Mouse (Mus musculus) embryonic facial prominence, embryonic 13.5 days (tissue): ENCODE measurements at regions not wholly inside any gene's neighbourhood (a gene's known extent, or its start where the extent isn't known, plus 50 kb on each side); places are given as distances from the start of the nearest gene placed in this dataset.

ENCODE experiments used
- ATAC-seq: fragments of 200-750 bp; cut with Nextera tagmentation; 2 replicates; pipeline ENCODE4 v1.8.0; 2017; ENCODE audit warnings: low read depth; ENCODE audit not compliant: insufficient number of reproducible peaks, insufficient read depth, low FRiP score, low TSS enrichment
- H3K27ac ChIP-seq: fragments of 300-500 bp; sonication (generic); 2 replicates; pipeline ENCODE4 v1.5.1; 2015; ENCODE audit warnings: moderate library complexity, mild to moderate bottlenecking, inconsistent platforms
- H3K27me3 ChIP-seq: fragments of 300-500 bp; sonication (generic); 2 replicates; pipeline ENCODE4 v1.6.1; 2015; ENCODE audit warnings: mild to moderate bottlenecking, inconsistent platforms
- H3K36me3 ChIP-seq: fragments of 300-500 bp; sonication (generic); 2 replicates; pipeline ENCODE4 v1.6.1; 2015; ENCODE audit warnings: mild to moderate bottlenecking, inconsistent platforms
- H3K4me1 ChIP-seq: fragments of 300-500 bp; sonication (generic); 2 replicates; pipeline ENCODE4 v1.6.1; 2015; ENCODE audit warnings: inconsistent platforms
- H3K4me2 ChIP-seq: fragments of 300-500 bp; sonication (generic); 2 replicates; pipeline ENCODE4 v1.6.1; 2015; ENCODE audit warnings: moderate library complexity, mild to moderate bottlenecking, inconsistent platforms
- H3K4me3 ChIP-seq: fragments of 300-500 bp; sonication (generic); 2 replicates; pipeline ENCODE4 v1.5.1; 2015; ENCODE audit warnings: mild to moderate bottlenecking, inconsistent platforms
- H3K9ac ChIP-seq: fragments of 300-500 bp; sonication (generic); 2 replicates; pipeline ENCODE4 v1.6.1; 2015; ENCODE audit warnings: mild to moderate bottlenecking, inconsistent platforms
- H3K9me3 ChIP-seq: fragments of 300-500 bp; sonication (generic); 2 replicates; pipeline ENCODE4 v1.6.1; 2016; ENCODE audit warnings: inconsistent platforms
- WGBS: fragments of 180-500 bp; shearing (Covaris S2); methylation state at CpG from one replicate; pipeline ENCODE4 v1.1.7; 2015; ENCODE audit warnings: mixed read lengths; 5-methylcytosine and 5-hydroxymethylcytosine counted together

DNA sequence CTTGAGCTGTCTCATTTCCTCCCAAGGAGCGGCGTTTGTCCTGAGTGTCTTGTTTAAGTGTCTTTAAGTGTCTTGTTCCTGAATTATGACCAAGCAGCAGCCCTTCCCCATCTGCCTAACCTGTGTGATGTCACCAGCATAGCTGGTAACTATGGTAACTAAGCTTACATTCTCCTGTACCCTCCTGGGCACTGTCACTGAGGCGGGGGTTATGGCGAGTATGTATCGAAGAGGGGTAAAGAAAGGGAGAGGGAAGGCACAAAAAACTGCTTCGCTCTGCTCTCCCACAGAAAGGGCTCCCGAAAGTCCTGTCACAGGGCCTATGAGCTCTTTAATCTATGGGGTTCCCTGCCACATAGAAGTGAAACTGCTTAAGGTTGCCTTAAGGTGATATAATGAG is 89.6 kb downstream of the Ppp4r2 start:
- Histone ChIP-seq H3K9me3 (no peaks in the 10 kb centered on the region), H3K27me3 (no peaks in the 10 kb centered on the region), H3K4me1 (0 out of 2 replicates have a peak, but pooled peaks cover 3% of the 10 kb centered on the region), H3K36me3 (no peaks in the 10 kb centered on the region), H3K4me3 (no peak overlapping the region), H3K9ac (no peak overlapping the region), H3K4me2 (no peak overlapping the region), H3K27ac (no peak overlapping the region)
- WGBS: 73% methylated on average over 7 of the region's 7 CpGs
- no peak for ATAC-seq

DNA sequence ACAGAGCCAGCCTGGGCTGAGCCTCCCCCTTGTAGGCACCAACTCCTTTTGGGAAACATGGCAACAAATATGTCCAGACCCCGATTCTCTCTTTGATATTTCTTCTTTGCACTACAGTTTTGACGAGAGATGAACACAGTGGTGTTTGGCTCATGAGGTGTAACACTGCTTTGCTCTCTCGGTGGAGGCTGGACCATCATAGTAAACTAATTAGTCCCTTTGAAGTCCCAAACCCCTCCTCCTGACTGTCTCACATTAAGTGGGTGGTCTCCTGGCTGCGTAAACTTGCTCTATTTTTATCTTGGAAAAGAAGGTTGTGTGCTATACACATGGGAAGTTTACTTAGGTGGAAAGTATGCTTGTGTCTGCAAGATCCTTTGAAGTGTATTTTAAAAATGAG is 90.3 kb downstream of the Ppp4r2 start:
- 52% methylated on average over 4 of the region's 4 CpGs for WGBS

DNA sequence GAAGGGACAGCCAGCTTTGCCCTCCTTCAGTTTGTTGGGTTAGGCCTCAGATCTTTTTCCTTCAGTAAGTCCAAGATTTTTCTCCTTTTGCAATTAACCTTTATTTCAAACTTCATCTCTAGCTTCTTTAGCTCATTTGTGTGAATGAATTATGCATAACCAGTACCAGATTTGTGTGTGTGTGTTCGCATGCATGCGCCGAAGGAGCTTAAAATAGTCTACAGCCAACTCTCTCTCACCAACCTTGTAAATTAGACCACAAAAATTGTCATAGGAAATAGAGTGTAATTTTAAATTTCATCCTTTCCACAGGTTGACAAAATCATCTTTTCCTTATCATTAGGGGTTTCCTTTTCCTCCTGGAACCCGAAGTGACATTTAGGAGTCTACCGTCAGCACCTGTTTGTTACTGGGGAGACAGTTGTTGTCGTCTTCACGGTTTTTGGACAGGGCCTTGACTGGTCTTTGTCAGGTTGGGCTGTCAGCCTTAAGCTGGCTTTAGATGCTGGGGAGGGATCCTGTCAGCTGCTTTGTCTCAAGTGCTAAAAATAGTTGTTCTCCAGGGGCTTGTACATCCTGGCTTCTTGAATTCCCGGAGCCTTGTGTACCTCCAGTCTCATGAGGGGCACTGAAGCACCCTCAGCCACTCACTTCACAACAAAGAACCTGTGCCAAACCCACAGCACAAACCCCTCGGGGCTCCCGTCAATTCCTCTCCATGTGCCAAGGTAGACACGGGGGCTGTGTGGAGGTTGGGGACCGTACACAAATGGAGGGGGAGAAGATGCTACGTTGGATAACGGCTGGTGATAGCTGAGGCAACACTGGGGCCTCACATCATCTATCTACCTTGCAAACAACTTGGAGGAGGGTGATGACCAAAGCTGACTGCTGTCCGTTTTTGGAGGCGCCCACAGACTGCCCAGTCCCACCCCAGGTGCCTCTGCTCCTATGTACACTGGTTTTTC is 95.7 kb downstream of the Ppp4r2 start:
- Histone ChIP-seq H3K9me3 (no peaks in the 10 kb centered on the region), H3K4me2 (no peak overlapping the region; the same call in 1 of the 2 replicates), H3K4me1 (peaks cover 25% of the 10 kb centered on the region), H3K4me3 (no peak overlapping the region), H3K9ac (no peak overlapping the region), H3K36me3 (no peaks in the 10 kb centered on the region), H3K27ac (peak overlapping the region; percentile 34; the same call in 1 of the 2 replicates), H3K27me3 (0 out of 2 replicates have a peak, but pooled peaks cover 4% of the 10 kb centered on the region)
- ATAC-seq: no peak
- WGBS: 62% methylated on average over 16 of the region's 16 CpGs

More for the DNA sequence above, 90.3 kb downstream of the Ppp4r2 start:
- no peak overlapping the region for H3K4me2 ChIP-seq
- no peak overlapping the region for H3K9ac ChIP-seq
- no peaks in the 10 kb centered on the region for H3K9me3 ChIP-seq
- no peak for ATAC-seq
- no peaks in the 10 kb centered on the region for H3K36me3 ChIP-seq
- no peaks in the 10 kb centered on the region for H3K27me3 ChIP-seq
- H3K27ac ChIP-seq: no peak overlapping the region
- peaks cover 5% of the 10 kb centered on the region; the same call in 1 of the 2 replicates for H3K4me1 ChIP-seq
- no peak overlapping the region for H3K4me3 ChIP-seq

DNA sequence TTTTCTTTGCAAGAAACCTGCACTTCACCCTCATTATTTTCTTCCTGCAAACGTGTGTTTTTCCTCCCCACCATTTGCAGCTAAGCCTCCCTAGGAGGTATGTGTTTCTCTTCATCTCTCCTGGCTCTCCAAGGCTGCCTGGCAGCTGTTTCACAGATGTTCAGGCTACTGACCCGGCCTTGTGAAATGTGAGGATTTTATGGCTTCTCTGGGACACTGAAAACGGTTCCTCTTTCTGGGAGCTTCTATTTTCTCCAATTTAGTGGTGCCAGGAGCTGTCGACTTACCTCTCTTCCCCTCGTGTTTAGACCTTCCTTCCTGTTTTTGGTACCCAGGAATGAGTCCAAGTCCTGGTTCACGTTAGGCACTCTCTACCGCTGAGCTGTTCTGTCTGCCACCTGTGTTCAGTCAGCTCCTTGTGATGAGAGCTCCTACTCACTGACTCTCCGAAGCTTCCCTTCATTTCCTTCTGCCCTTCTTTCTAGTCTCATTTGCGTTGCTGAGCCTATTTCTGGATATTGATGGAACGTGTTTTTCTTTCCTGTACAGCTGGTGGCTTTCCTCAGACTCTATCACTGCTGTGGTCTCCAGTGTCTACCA is 96.4 kb downstream of the Ppp4r2 start:
- no peak overlapping the region for H3K9ac ChIP-seq
- peak overlapping the region; percentile 10; the same call in 1 of the 2 replicates for H3K4me2 ChIP-seq
- no peak for ATAC-seq
- H3K4me3 ChIP-seq: no peak overlapping the region
- H3K4me1 ChIP-seq: peaks cover 25% of the 10 kb centered on the region
- 0 out of 2 replicates have a peak, but pooled peaks cover 4% of the 10 kb centered on the region for H3K27me3 ChIP-seq
- H3K27ac ChIP-seq: peak overlapping the region; percentile 34; the same call in 1 of the 2 replicates
- H3K9me3 ChIP-seq: no peaks in the 10 kb centered on the region
- 26% methylated on average over 10 of the region's 10 CpGs for WGBS
- no peaks in the 10 kb centered on the region for H3K36me3 ChIP-seq

DNA sequence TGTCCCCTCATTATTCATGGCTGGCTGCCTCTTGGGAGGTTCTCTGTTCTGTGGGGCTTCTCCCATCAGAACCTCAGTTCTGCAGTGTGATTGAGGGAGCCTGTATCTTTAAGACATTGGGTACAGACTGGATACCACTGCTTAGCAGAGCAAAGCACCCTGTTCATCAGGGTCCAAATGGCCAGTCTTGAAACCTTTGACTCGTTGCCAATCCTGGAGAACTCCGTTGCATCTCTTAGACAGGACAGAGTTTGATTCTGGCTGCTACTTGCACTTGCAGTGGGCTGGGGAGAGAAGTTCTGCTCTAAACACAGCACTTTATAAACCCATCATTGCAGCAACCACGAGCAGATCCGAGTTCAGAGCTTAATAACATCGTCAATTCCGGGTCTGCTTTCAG is 97.3 kb downstream of the Ppp4r2 start:
- H3K27me3 ChIP-seq: 0 out of 2 replicates have a peak, but pooled peaks cover 4% of the 10 kb centered on the region
- no peaks in the 10 kb centered on the region for H3K9me3 ChIP-seq
- no peak overlapping the region for H3K27ac ChIP-seq
- WGBS: 85% methylated on average over 6 of the region's 6 CpGs
- H3K4me1 ChIP-seq: peaks cover 25% of the 10 kb centered on the region
- H3K4me2 ChIP-seq: no peak overlapping the region; the same call in 1 of the 2 replicates
- no peak overlapping the region for H3K4me3 ChIP-seq
- H3K36me3 ChIP-seq: no peaks in the 10 kb centered on the region
- H3K9ac ChIP-seq: no peak overlapping the region
- no peak for ATAC-seq

DNA sequence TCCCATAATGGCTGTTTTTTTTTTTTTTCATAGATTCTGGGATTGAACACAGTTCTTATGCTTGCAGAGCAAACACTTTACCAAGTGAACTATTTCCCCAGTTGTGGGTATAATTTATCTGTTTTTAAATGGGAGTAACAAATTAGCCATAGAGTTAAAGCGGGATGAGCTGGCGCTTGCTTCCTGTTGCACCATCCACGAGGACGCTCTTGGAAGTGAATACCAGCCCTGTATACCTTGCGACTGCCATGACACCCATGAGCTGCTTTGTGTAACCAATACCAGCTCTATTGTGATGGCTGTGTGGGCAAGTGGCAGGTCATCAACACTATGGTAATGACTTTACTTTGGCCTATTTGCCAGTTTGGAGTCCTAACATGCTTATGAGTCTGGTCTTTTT is 101.0 kb downstream of the Ppp4r2 start:
- Histone ChIP-seq H3K4me2 (no peak overlapping the region), H3K36me3 (no peaks in the 10 kb centered on the region), H3K27ac (no peak overlapping the region), H3K4me3 (no peak overlapping the region), H3K9me3 (no peaks in the 10 kb centered on the region), H3K27me3 (0 out of 2 replicates have a peak, but pooled peaks cover 1% of the 10 kb centered on the region), H3K4me1 (peaks cover 30% of the 10 kb centered on the region), H3K9ac (no peak overlapping the region)
- WGBS: 91% methylated on average over 5 of the region's 5 CpGs
- ATAC-seq: no peak

DNA sequence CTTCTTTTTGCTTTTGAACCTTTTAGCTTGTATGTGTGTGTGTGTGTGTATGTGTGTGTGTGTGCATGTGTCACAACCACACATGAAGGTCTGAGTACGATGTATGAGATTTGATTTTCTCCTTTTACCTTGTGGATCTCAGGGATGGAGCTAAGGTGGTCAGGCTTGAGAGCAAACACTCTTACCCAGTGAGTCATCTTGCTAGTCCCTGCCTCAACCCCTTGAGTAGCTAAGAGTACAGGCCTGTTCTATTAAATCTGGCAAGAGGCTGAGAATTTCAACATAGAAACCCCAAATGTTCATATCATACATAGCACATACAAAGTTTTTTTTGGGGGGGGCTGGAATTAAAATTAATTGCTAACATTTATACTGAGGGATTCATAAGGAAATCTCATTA is 104.4 kb downstream of the Ppp4r2 start:
- no peaks in the 10 kb centered on the region for H3K9me3 ChIP-seq
- WGBS: 87% methylated on average over 1 of the region's 1 CpGs
- no peak overlapping the region for H3K4me2 ChIP-seq
- peaks cover 18% of the 10 kb centered on the region for H3K4me1 ChIP-seq
- no peak overlapping the region for H3K4me3 ChIP-seq
- no peak overlapping the region for H3K9ac ChIP-seq
- ATAC-seq: no peak
- no peak overlapping the region for H3K27ac ChIP-seq
- no peaks in the 10 kb centered on the region for H3K27me3 ChIP-seq
- no peaks in the 10 kb centered on the region for H3K36me3 ChIP-seq

DNA sequence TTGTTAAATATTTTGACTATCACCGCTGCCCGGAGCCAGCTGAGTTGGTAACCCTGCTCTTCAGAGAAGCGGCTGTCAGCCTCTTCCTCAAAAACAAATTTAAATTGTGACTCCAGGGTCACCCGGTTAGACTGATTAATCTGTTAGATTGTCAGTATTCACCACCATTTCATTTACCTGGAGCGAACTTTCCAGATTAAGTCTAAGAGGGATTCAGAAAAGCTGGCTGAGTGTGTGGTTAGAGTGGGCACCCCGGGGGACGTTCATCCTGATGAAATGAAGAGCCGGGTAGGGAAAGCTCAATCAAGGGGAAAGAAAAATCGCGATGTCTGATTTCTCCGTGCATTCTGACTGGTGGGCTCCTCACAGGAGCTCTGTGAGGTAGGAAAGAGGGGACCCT is 105.0 kb downstream of the Ppp4r2 start:
- Histone ChIP-seq H3K4me2 (0 out of 2 replicates have a peak overlapping the region, but pooled peaks have one; percentile 17), H3K27ac (no peak overlapping the region), H3K4me3 (no peak overlapping the region), H3K4me1 (peaks cover 18% of the 10 kb centered on the region), H3K9ac (no peak overlapping the region), H3K9me3 (no peaks in the 10 kb centered on the region), H3K36me3 (no peaks in the 10 kb centered on the region), H3K27me3 (no peaks in the 10 kb centered on the region)
- WGBS: 72% methylated on average over 11 of the region's 11 CpGs
- no peak for ATAC-seq

DNA sequence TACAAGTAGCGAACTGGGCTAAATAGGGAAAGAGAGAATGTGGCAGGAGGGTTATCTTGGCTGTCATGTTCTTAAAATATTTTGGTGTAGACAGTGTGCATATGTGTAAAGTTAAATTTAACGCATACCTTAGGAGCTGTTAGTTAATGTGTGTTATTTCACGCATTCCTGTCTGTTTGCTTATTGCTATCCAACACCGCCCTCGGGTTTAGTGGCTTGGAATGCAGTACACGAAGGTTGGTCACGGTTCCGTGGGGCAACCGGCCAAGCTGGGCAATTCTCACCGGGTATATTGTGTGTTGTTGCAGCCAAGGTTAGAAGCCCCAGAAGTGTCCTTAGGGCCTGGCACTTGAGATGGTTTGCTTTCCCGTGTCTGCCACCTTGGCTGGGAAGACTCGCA is 105.6 kb downstream of the Ppp4r2 start:
- Histone ChIP-seq H3K4me2 (0 out of 2 replicates have a peak overlapping the region, but pooled peaks have one; percentile 17), H3K36me3 (no peaks in the 10 kb centered on the region), H3K27me3 (no peaks in the 10 kb centered on the region), H3K9ac (no peak overlapping the region), H3K4me3 (no peak overlapping the region), H3K9me3 (no peaks in the 10 kb centered on the region), H3K4me1 (peaks cover 18% of the 10 kb centered on the region), H3K27ac (no peak overlapping the region)
- WGBS: 50% methylated on average over 12 of the region's 12 CpGs
- ATAC-seq: peak; percentile 62; the same call in 1 of the 2 replicates

DNA sequence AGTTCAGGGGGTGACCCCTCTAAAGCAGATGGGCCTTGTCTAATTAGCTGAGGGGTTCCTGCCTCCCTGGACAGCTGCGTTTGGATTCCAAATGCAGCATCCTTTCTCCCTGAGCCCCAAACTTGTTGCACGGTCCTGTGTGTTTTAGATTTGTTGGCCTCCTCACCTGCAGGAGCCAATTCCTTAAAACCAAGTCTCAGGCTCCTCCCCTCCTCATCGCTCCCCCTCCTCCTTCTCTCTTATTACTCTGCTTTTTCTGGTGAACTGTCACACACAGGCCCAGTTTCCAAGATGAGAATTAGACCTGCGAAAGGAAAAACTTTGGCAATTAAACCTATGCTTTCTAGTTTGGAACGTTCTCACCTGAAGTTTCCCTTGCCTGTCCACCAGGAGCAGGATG is 106.3 kb downstream of the Ppp4r2 start:
- Histone ChIP-seq H3K27me3 (no peaks in the 10 kb centered on the region), H3K9me3 (no peaks in the 10 kb centered on the region), H3K9ac (no peak overlapping the region), H3K4me2 (no peak overlapping the region), H3K4me3 (no peak overlapping the region), H3K36me3 (no peaks in the 10 kb centered on the region), H3K27ac (no peak overlapping the region), H3K4me1 (peaks cover 18% of the 10 kb centered on the region)
- 83% methylated on average over 5 of the region's 5 CpGs for WGBS
- no peak for ATAC-seq

DNA sequence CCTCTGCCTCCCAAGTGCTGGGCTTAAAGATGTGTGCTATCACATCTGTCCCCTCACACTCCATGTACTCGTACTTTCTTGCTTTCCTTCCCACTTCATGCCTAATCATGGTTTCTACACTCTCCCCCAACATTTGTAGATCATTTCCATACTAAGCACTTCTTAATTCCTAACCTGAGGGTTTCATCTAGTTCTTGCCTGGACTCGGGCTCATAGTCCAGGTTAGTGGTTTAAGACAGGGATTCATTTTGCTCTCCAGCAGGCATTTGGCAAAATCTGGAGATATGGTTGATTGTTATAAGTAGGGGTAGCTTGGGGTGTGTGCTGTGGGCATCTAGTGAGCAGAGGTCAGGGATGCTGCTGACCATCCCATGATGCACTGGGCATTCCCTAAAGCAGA is 108.3 kb downstream of the Ppp4r2 start:
- ATAC-seq: no peak
- WGBS: 69% methylated on average over 2 of the region's 2 CpGs
- H3K4me2 ChIP-seq: no peak overlapping the region
- no peak overlapping the region for H3K4me3 ChIP-seq
- H3K27ac ChIP-seq: no peak overlapping the region
- no peaks in the 10 kb centered on the region for H3K36me3 ChIP-seq
- H3K9me3 ChIP-seq: no peaks in the 10 kb centered on the region
- H3K27me3 ChIP-seq: no peaks in the 10 kb centered on the region
- H3K9ac ChIP-seq: no peak overlapping the region
- peaks cover 18% of the 10 kb centered on the region for H3K4me1 ChIP-seq
